Mouse (Mus musculus): ENCODE data around the gene Cel.

GRCm38 (mm10) chr2:28537995-28538816 lies 25.0 kb downstream of the Cel start:
- TF ChIP-seq CTCF (IDR thresholded peaks at IDR 0.05; ENCODE audit: low read depth) (no peak), EP300 (IDR thresholded peaks at IDR 0.05; ENCODE audit: low read depth) (no peak)
